Mouse (Mus musculus): ENCODE measurements around the gene Espn. TPM values are rescaled to one million over a fixed set of nuclear protein-coding genes. Genes with fewer than 3 reads are reported as not detected.

The Espn gene
- polyA plus RNA-seq, 1 experiment from 2014 or later: 3.4 TPM

- Histone ChIP-seq H3K9ac (peak within 1 kb of the TSS; percentile 47), H3K4me3 (peak within 1 kb of the TSS; percentile 26), H3K4me2 (peak within 1 kb of the TSS; percentile 54), H3K9me3 (no peaks in the 10 kb centered on the region), H3K4me1 (peaks cover 35% of the 10 kb centered on the region), H3K27me3 (peaks cover 75% of the 10 kb centered on the region), H3K36me3 (peaks cover 40% of the 10 kb centered on the region), H3K27ac (no peak within 1 kb of the TSS)
- ATAC-seq (ENCODE audit: insufficient number of reproducible peaks, insufficient read depth, low FRiP score, low TSS enrichment, low read depth): no peak
- WGBS: 3% methylated on average over 30 of the region's 30 CpGs
Measured at GRCm38 (mm10) chr4:152115921-152116612, 36.1 kb downstream of the Espn start, which contains the start of gene Tnfrsf25. Gene Tnfrsf25, plus strand, starts transcription at chr4:152115934.

GRCm38 (mm10) chr4:152114080-152114479 lies 38.1 kb downstream of the Espn start:
- Histone ChIP-seq H3K27me3 (peaks cover 56% of the 10 kb centered on the region), H3K9me3 (no peaks in the 10 kb centered on the region), H3K36me3 (peaks cover 57% of the 10 kb centered on the region), H3K4me3 (no peak overlapping the region), H3K4me2 (no peak overlapping the region), H3K4me1 (peaks cover 18% of the 10 kb centered on the region), H3K9ac (no peak overlapping the region), H3K27ac (no peak overlapping the region)
- WGBS: 53% methylated on average over 16 of the region's 16 CpGs
- no peak for ATAC-seq (ENCODE audit: insufficient number of reproducible peaks, insufficient read depth, low FRiP score, low TSS enrichment, low read depth)

- peaks cover 32% of the 10 kb centered on the region for H3K4me1 ChIP-seq
- ATAC-seq (ENCODE audit: insufficient number of reproducible peaks, insufficient read depth, low FRiP score, low TSS enrichment, low read depth): no peak
- peaks cover 70% of the 10 kb centered on the region for H3K36me3 ChIP-seq
- H3K9ac ChIP-seq: no peak overlapping the region
- no peak overlapping the region for H3K4me3 ChIP-seq
- peaks cover 44% of the 10 kb centered on the region for H3K27me3 ChIP-seq
- H3K4me2 ChIP-seq: no peak overlapping the region
- H3K27ac ChIP-seq: no peak overlapping the region
- WGBS: 88% methylated on average over 9 of the region's 9 CpGs
- H3K9me3 ChIP-seq: no peaks in the 10 kb centered on the region
Measured at GRCm38 (mm10) chr4:152112329-152112728, 39.8 kb downstream of the Espn start.

GRCm38 (mm10) chr4:152110689-152111088 lies 41.5 kb downstream of the Espn start:
- H3K27ac ChIP-seq: no peak overlapping the region
- H3K36me3 ChIP-seq: peaks cover 83% of the 10 kb centered on the region
- peaks cover 30% of the 10 kb centered on the region for H3K4me1 ChIP-seq
- H3K9me3 ChIP-seq: no peaks in the 10 kb centered on the region
- 84% methylated on average over 4 of the region's 4 CpGs for WGBS
- no peak overlapping the region for H3K4me3 ChIP-seq
- no peak for ATAC-seq (ENCODE audit: insufficient number of reproducible peaks, insufficient read depth, low FRiP score, low TSS enrichment, low read depth)
- no peak overlapping the region for H3K9ac ChIP-seq
- H3K27me3 ChIP-seq: peaks cover 28% of the 10 kb centered on the region
- H3K4me2 ChIP-seq: no peak overlapping the region

GRCm38 (mm10) chr4:152109509-152109908 lies 42.7 kb downstream of the Espn start:
- Histone ChIP-seq H3K27ac (no peak overlapping the region), H3K27me3 (peaks cover 16% of the 10 kb centered on the region), H3K4me1 (peaks cover 21% of the 10 kb centered on the region), H3K9ac (no peak overlapping the region), H3K4me3 (no peak overlapping the region), H3K4me2 (no peak overlapping the region), H3K9me3 (no peaks in the 10 kb centered on the region), H3K36me3 (peaks cover 85% of the 10 kb centered on the region)
- 88% methylated on average over 3 of the region's 3 CpGs for WGBS
- no peak for ATAC-seq (ENCODE audit: insufficient number of reproducible peaks, insufficient read depth, low FRiP score, low TSS enrichment, low read depth)

- 89% methylated on average over 5 of the region's 5 CpGs for WGBS
- H3K4me2 ChIP-seq: peak overlapping the region; percentile 73
- H3K27ac ChIP-seq: no peak overlapping the region
Measured at GRCm38 (mm10) chr4:152108673-152109072, 43.5 kb downstream of the Espn start.

GRCm38 (mm10) chr4:152107971-152108509 lies 44.1 kb downstream of the Espn start:
- WGBS: 13% methylated on average over 30 of the region's 30 CpGs
- ATAC-seq (ENCODE audit: insufficient number of reproducible peaks, insufficient read depth, low FRiP score, low TSS enrichment, low read depth): peak; percentile 89
- Histone ChIP-seq H3K4me1 (peaks cover 21% of the 10 kb centered on the region), H3K27ac (peak overlapping the region; percentile 77), H3K9ac (peak overlapping the region; percentile 60), H3K4me2 (peak overlapping the region; percentile 73), H3K36me3 (peaks cover 85% of the 10 kb centered on the region), H3K4me3 (peak overlapping the region; percentile 38), H3K9me3 (no peaks in the 10 kb centered on the region), H3K27me3 (peaks cover 6% of the 10 kb centered on the region; the same call in 1 of the 2 replicates)

More at GRCm38 (mm10) chr4:152108673-152109072, 43.5 kb downstream of the Espn start:
- Histone ChIP-seq H3K9me3 (no peaks in the 10 kb centered on the region), H3K4me3 (no peak overlapping the region), H3K9ac (no peak overlapping the region), H3K27me3 (peaks cover 8% of the 10 kb centered on the region), H3K36me3 (peaks cover 85% of the 10 kb centered on the region), H3K4me1 (peaks cover 21% of the 10 kb centered on the region)
- ATAC-seq (ENCODE audit: insufficient number of reproducible peaks, insufficient read depth, low FRiP score, low TSS enrichment, low read depth): no peak

GRCm38 (mm10) chr4:152107493-152107892 lies 44.7 kb downstream of the Espn start:
- Histone ChIP-seq H3K9ac (peak overlapping the region; percentile 60), H3K36me3 (peaks cover 85% of the 10 kb centered on the region), H3K27ac (peak overlapping the region; percentile 77), H3K4me3 (peak overlapping the region; percentile 38), H3K4me2 (peak overlapping the region; percentile 73), H3K9me3 (no peaks in the 10 kb centered on the region), H3K27me3 (0 out of 2 replicates have a peak, but pooled peaks cover 6% of the 10 kb centered on the region), H3K4me1 (peaks cover 21% of the 10 kb centered on the region)
- peak; percentile 79 for ATAC-seq (ENCODE audit: insufficient number of reproducible peaks, insufficient read depth, low FRiP score, low TSS enrichment, low read depth)
- 4% methylated on average over 24 of the region's 24 CpGs for WGBS

- Histone ChIP-seq H3K36me3 (peaks cover 84% of the 10 kb centered on the region), H3K27ac (peak overlapping the region; percentile 77), H3K9ac (no peak overlapping the region), H3K4me1 (peaks cover 21% of the 10 kb centered on the region), H3K4me3 (no peak overlapping the region), H3K9me3 (no peaks in the 10 kb centered on the region), H3K4me2 (peak overlapping the region; percentile 73), H3K27me3 (0 out of 2 replicates have a peak, but pooled peaks cover 6% of the 10 kb centered on the region)
- WGBS: 57% methylated on average over 9 of the region's 9 CpGs
- ATAC-seq (ENCODE audit: insufficient number of reproducible peaks, insufficient read depth, low FRiP score, low TSS enrichment, low read depth): no peak
Measured at GRCm38 (mm10) chr4:152106746-152107145, 45.4 kb downstream of the Espn start.

- Histone ChIP-seq H3K27me3 (no peaks in the 10 kb centered on the region), H3K4me2 (no peak overlapping the region), H3K9ac (no peak overlapping the region), H3K27ac (no peak overlapping the region), H3K4me1 (peaks cover 26% of the 10 kb centered on the region), H3K9me3 (no peaks in the 10 kb centered on the region), H3K4me3 (no peak overlapping the region), H3K36me3 (peaks cover 50% of the 10 kb centered on the region)
- WGBS: 27% methylated on average over 7 of the region's 7 CpGs
- no peak for ATAC-seq (ENCODE audit: insufficient number of reproducible peaks, insufficient read depth, low FRiP score, low TSS enrichment, low read depth)
Measured at GRCm38 (mm10) chr4:152103025-152103424, 49.1 kb downstream of the Espn start.

- peaks cover 47% of the 10 kb centered on the region for H3K36me3 ChIP-seq
- H3K9ac ChIP-seq: no peak overlapping the region
- H3K27ac ChIP-seq: no peak overlapping the region
- WGBS: 92% methylated on average over 16 of the region's 16 CpGs
- H3K9me3 ChIP-seq: no peaks in the 10 kb centered on the region
- H3K4me1 ChIP-seq: peaks cover 22% of the 10 kb centered on the region
- H3K4me3 ChIP-seq: no peak overlapping the region
- H3K27me3 ChIP-seq: no peaks in the 10 kb centered on the region
- ATAC-seq (ENCODE audit: insufficient number of reproducible peaks, insufficient read depth, low FRiP score, low TSS enrichment, low read depth): no peak
- H3K4me2 ChIP-seq: no peak overlapping the region
Measured at GRCm38 (mm10) chr4:152101921-152102320, 50.2 kb downstream of the Espn start.
